Mouse (Mus musculus) forebrain, embryonic 13.5 days (tissue): ENCODE measurements at regions not wholly inside any gene's neighbourhood (a gene's known extent, or its start where the extent isn't known, plus 50 kb on each side); places are given as distances from the start of the nearest gene placed in this dataset.

ENCODE experiments used
- ATAC-seq: fragments of 200-750 bp; cut with Nextera tagmentation; 2 replicates; pipeline ENCODE4 v1.8.0; 2017
- H3K27ac ChIP-seq: fragments of 300-500 bp; sonication (generic); 2 replicates; pipeline ENCODE4 v1.5.1; 2015; ENCODE audit warnings: inconsistent platforms, mild to moderate bottlenecking, moderate library complexity
- H3K27me3 ChIP-seq: fragments of 300-500 bp; sonication (generic); 2 replicates; pipeline ENCODE4 v1.6.1; 2015; ENCODE audit warnings: mild to moderate bottlenecking, inconsistent platforms
- H3K36me3 ChIP-seq: fragments of 300-500 bp; sonication (generic); 2 replicates; pipeline ENCODE4 v1.6.1; 2015; ENCODE audit warnings: mild to moderate bottlenecking, inconsistent platforms; ENCODE audit not compliant: poor library complexity, severe bottlenecking
- H3K4me1 ChIP-seq: fragments of 300-500 bp; sonication (generic); 2 replicates; pipeline ENCODE4 v1.6.1; 2015; ENCODE audit warnings: inconsistent platforms
- H3K4me2 ChIP-seq: fragments of 300-500 bp; sonication (generic); 2 replicates; pipeline ENCODE4 v1.6.1; 2015; ENCODE audit warnings: inconsistent platforms, mild to moderate bottlenecking, moderate library complexity
- H3K4me3 ChIP-seq: fragments of 300-500 bp; sonication (generic); 2 replicates; pipeline ENCODE4 v1.5.1; 2015; ENCODE audit warnings: mild to moderate bottlenecking, inconsistent platforms
- H3K9ac ChIP-seq: fragments of 300-500 bp; sonication (generic); 2 replicates; pipeline ENCODE4 v1.6.1; 2015; ENCODE audit warnings: mild to moderate bottlenecking, inconsistent platforms
- H3K9me3 ChIP-seq: fragments of 300-500 bp; sonication (generic); replicated peaks from 2 replicates; pipeline ENCODE4 v1.6.1; 2016; ENCODE audit warnings: inconsistent platforms
- WGBS: fragments of 180-500 bp; shearing (Covaris S2); methylation state at CpG from one replicate; pipeline ENCODE4 v1.1.7; 2015; 5-methylcytosine and 5-hydroxymethylcytosine counted together

GRCm38 (mm10) chr10:117533541-117534386, 95.5 kb upstream of the Cpm start:
- Histone ChIP-seq H3K9ac (no peak overlapping the region), H3K4me1 (no peaks in the 10 kb centered on the region), H3K9me3 (no peaks in the 10 kb centered on the region), H3K4me2 (no peak overlapping the region), H3K27me3 (no peaks in the 10 kb centered on the region), H3K36me3 (no peaks in the 10 kb centered on the region), H3K4me3 (no peak overlapping the region), H3K27ac (no peak overlapping the region)
- 89% methylated on average over 8 of the region's 8 CpGs for WGBS
- no peak for ATAC-seq

GRCm38 (mm10) chr10:117532750-117533540, 96.4 kb upstream of the Cpm start:
- no peaks in the 10 kb centered on the region for H3K27me3 ChIP-seq
- H3K9me3 ChIP-seq: no peaks in the 10 kb centered on the region
- H3K4me2 ChIP-seq: no peak overlapping the region
- H3K27ac ChIP-seq: no peak overlapping the region
- no peaks in the 10 kb centered on the region for H3K36me3 ChIP-seq
- no peak for ATAC-seq
- 100% methylated on average over 1 of the region's 1 CpGs for WGBS
- H3K9ac ChIP-seq: no peak overlapping the region
- H3K4me1 ChIP-seq: no peaks in the 10 kb centered on the region
- no peak overlapping the region for H3K4me3 ChIP-seq

- no peaks in the 10 kb centered on the region for H3K36me3 ChIP-seq
- 81% methylated on average over 17 of the region's 17 CpGs for WGBS
Observed at GRCm38 (mm10) chr10:117531798-117532747, 97.2 kb upstream of the Cpm start.

GRCm38 (mm10) chr10:117530859-117531602, 98.3 kb upstream of the Cpm start:
- H3K4me3 ChIP-seq: no peak overlapping the region
- H3K27me3 ChIP-seq: no peaks in the 10 kb centered on the region
- H3K27ac ChIP-seq: no peak overlapping the region
- no peaks in the 10 kb centered on the region for H3K36me3 ChIP-seq
- no peak overlapping the region for H3K4me2 ChIP-seq
- no peaks in the 10 kb centered on the region for H3K9me3 ChIP-seq
- ATAC-seq: no peak
- no peaks in the 10 kb centered on the region for H3K4me1 ChIP-seq
- no peak overlapping the region for H3K9ac ChIP-seq
- 86% methylated on average over 10 of the region's 10 CpGs for WGBS

More at GRCm38 (mm10) chr10:117531798-117532747, 97.2 kb upstream of the Cpm start:
- Histone ChIP-seq H3K27me3 (no peaks in the 10 kb centered on the region), H3K9me3 (no peaks in the 10 kb centered on the region), H3K27ac (no peak overlapping the region), H3K4me3 (no peak overlapping the region), H3K4me2 (no peak overlapping the region), H3K4me1 (no peaks in the 10 kb centered on the region), H3K9ac (no peak overlapping the region)
- ATAC-seq: no peak

- Histone ChIP-seq H3K9me3 (no peaks in the 10 kb centered on the region), H3K4me2 (no peak overlapping the region), H3K9ac (no peak overlapping the region), H3K27ac (no peak overlapping the region), H3K36me3 (no peaks in the 10 kb centered on the region), H3K27me3 (no peaks in the 10 kb centered on the region), H3K4me3 (no peak overlapping the region), H3K4me1 (no peaks in the 10 kb centered on the region)
- 71% methylated on average over 15 of the region's 15 CpGs for WGBS
- no peak for ATAC-seq
Observed at GRCm38 (mm10) chr10:117530007-117530858, 99.1 kb upstream of the Cpm start.

GRCm38 (mm10) chr10:117529269-117530006, 99.9 kb upstream of the Cpm start:
- Histone ChIP-seq H3K27ac (no peak overlapping the region), H3K4me2 (no peak overlapping the region), H3K4me1 (no peaks in the 10 kb centered on the region), H3K27me3 (no peaks in the 10 kb centered on the region), H3K9me3 (no peaks in the 10 kb centered on the region), H3K36me3 (no peaks in the 10 kb centered on the region), H3K9ac (no peak overlapping the region), H3K4me3 (no peak overlapping the region)
- ATAC-seq: no peak
- WGBS: 90% methylated on average over 7 of the region's 7 CpGs

- Histone ChIP-seq H3K36me3 (no peaks in the 10 kb centered on the region), H3K4me2 (no peak overlapping the region), H3K4me1 (no peaks in the 10 kb centered on the region), H3K9me3 (no peaks in the 10 kb centered on the region), H3K27ac (no peak overlapping the region), H3K9ac (no peak overlapping the region), H3K4me3 (no peak overlapping the region), H3K27me3 (no peaks in the 10 kb centered on the region)
- no peak for ATAC-seq
- 84% methylated on average over 8 of the region's 8 CpGs for WGBS
Observed at GRCm38 (mm10) chr10:117528575-117529268, 100.6 kb upstream of the Cpm start.

- H3K36me3 ChIP-seq: no peaks in the 10 kb centered on the region
- H3K27me3 ChIP-seq: no peaks in the 10 kb centered on the region
- 90% methylated on average over 6 of the region's 6 CpGs for WGBS
- H3K27ac ChIP-seq: no peak overlapping the region
- H3K4me1 ChIP-seq: no peaks in the 10 kb centered on the region
- ATAC-seq: no peak
- no peak overlapping the region for H3K4me3 ChIP-seq
- H3K4me2 ChIP-seq: no peak overlapping the region
- no peak overlapping the region for H3K9ac ChIP-seq
- no peaks in the 10 kb centered on the region for H3K9me3 ChIP-seq
Observed at GRCm38 (mm10) chr10:117527979-117528378, 101.3 kb upstream of the Cpm start.

- Histone ChIP-seq H3K27ac (no peak overlapping the region), H3K4me2 (no peak overlapping the region), H3K27me3 (no peaks in the 10 kb centered on the region), H3K9ac (no peak overlapping the region), H3K36me3 (no peaks in the 10 kb centered on the region), H3K4me3 (no peak overlapping the region), H3K9me3 (no peaks in the 10 kb centered on the region), H3K4me1 (no peaks in the 10 kb centered on the region)
- 89% methylated on average over 5 of the region's 5 CpGs for WGBS
- no peak for ATAC-seq
Observed at GRCm38 (mm10) chr10:117527243-117527642, 102.1 kb upstream of the Cpm start.

- no peak for ATAC-seq
- no peaks in the 10 kb centered on the region for H3K9me3 ChIP-seq
- H3K27ac ChIP-seq: no peak overlapping the region
- no peak overlapping the region for H3K4me3 ChIP-seq
- WGBS: 83% methylated on average over 3 of the region's 3 CpGs
- H3K36me3 ChIP-seq: no peaks in the 10 kb centered on the region
- H3K9ac ChIP-seq: no peak overlapping the region
- H3K27me3 ChIP-seq: no peaks in the 10 kb centered on the region
- H3K4me1 ChIP-seq: no peaks in the 10 kb centered on the region
- no peak overlapping the region for H3K4me2 ChIP-seq
Observed at GRCm38 (mm10) chr10:117526834-117527188, 102.5 kb upstream of the Cpm start.
